ENCODE assay signal across 14 mouse cellular contexts in the genomic region with DNA sequence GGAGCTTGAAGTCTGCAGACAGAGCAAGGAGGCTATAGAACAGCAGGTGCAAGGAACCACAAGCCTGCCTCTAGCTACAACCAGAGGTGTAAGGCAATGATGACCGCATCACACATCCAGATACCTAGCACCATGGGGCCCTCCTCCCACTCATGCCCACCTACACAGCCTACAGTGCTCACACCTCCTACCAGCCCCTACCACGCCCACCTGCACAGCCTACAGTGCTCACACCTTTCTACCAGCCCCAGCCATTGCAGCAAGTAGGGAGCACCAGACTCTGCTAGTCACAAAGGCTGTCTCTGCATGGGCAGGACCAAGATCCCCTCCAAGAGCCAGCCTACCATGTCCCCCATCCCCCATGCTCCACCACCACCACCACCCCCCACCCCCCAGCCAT. TPM values are rescaled to one million over a fixed set of nuclear protein-coding genes. Genes with fewer than 3 reads are reported as not detected.
DNase-seq lines count a peak whose midpoint lies in the region; ATAC-seq lines count a peak whose summit lies in the region.
"Had no signal": no experiment of that assay in that cellular context is flagged by ENCODE, and none has a peak within 500 bp of the region (broad histone marks: within the 10 kb centered on the region; RNA-seq: fewer than 3 reads in every experiment).

No protein-coding gene starts in this region.

- no peaks in the 10 kb centered on the region for H3K36me3 ChIP-seq in forebrain, embryonic 15.5 days
- H3K36me3 ChIP-seq in forebrain, embryonic 12.5 days (replicated peaks), result no peaks in the 10 kb centered on the region
- no peaks in the 10 kb centered on the region for H3K36me3 ChIP-seq in hindbrain, embryonic 13.5 days
- H3K36me3 ChIP-seq in hindbrain, embryonic 11.5 days (ENCODE audit: control insufficient read depth, insufficient read depth, low read length), result no peaks in the 10 kb centered on the region
- 0 out of 2 replicates have a peak, but pooled peaks cover 3% of the 10 kb centered on the region for H3K36me3 ChIP-seq in embryonic facial prominence, embryonic 10.5 days (replicated peaks)
- no peaks in the 10 kb centered on the region for H3K36me3 ChIP-seq in midbrain, embryonic 16.5 days (ENCODE audit: control insufficient read depth, insufficient read depth, low read length)
- H3K36me3 ChIP-seq: limb, embryonic 10.5 days; liver, embryonic 15.5 days had no signal

- H3K9me3 ChIP-seq in forebrain, embryonic 15.5 days, result no peaks in the 10 kb centered on the region
- no peaks in the 10 kb centered on the region for H3K9me3 ChIP-seq in forebrain, embryonic 12.5 days
- H3K9me3 ChIP-seq in hindbrain, embryonic 13.5 days, result no peaks in the 10 kb centered on the region
- no peaks in the 10 kb centered on the region for H3K9me3 ChIP-seq in hindbrain, embryonic 11.5 days (ENCODE audit: control insufficient read depth, low read length)
- H3K9me3 ChIP-seq in embryonic facial prominence, embryonic 10.5 days, result no peaks in the 10 kb centered on the region
- H3K9me3 ChIP-seq in midbrain, embryonic 16.5 days (replicated peaks; ENCODE audit: control insufficient read depth, low read length, poor library complexity, severe bottlenecking), result no peaks in the 10 kb centered on the region
- H3K9me3 ChIP-seq: limb, embryonic 10.5 days; liver, embryonic 15.5 days had no signal

- peaks cover 10% of the 10 kb centered on the region; the same call in 1 of the 2 replicates for H3K27me3 ChIP-seq in forebrain, embryonic 15.5 days
- peaks cover 38% of the 10 kb centered on the region for H3K27me3 ChIP-seq in forebrain, embryonic 12.5 days
- peaks cover 27% of the 10 kb centered on the region for H3K27me3 ChIP-seq in hindbrain, embryonic 13.5 days
- H3K27me3 ChIP-seq in hindbrain, embryonic 11.5 days (ENCODE audit: control insufficient read depth, insufficient read depth, low read length), result peaks cover 17% of the 10 kb centered on the region
- H3K27me3 ChIP-seq in embryonic facial prominence, embryonic 10.5 days (replicated peaks; ENCODE audit: low read depth, poor library complexity, severe bottlenecking), result peaks cover 49% of the 10 kb centered on the region
- peaks cover 2% of the 10 kb centered on the region for H3K27me3 ChIP-seq in midbrain, embryonic 16.5 days (ENCODE audit: control insufficient read depth, insufficient read depth, low read depth, low read length)

- no peak overlapping the region for H3K4me3 ChIP-seq in forebrain, embryonic 15.5 days
- no peak overlapping the region for H3K4me3 ChIP-seq in forebrain, embryonic 12.5 days (replicated peaks)
- H3K4me3 ChIP-seq in hindbrain, embryonic 13.5 days, result no peak overlapping the region
- no peak overlapping the region for H3K4me3 ChIP-seq in hindbrain, embryonic 11.5 days (ENCODE audit: low read depth, low read length)
- peak overlapping the region; percentile 68; the same call in 1 of the 2 replicates for H3K4me3 ChIP-seq in embryonic facial prominence, embryonic 10.5 days
- no peak overlapping the region for H3K4me3 ChIP-seq in midbrain, embryonic 16.5 days (ENCODE audit: low read depth, low read length)
- H3K4me3 ChIP-seq: limb, embryonic 10.5 days; liver, embryonic 15.5 days had no signal

- H3K4me2 ChIP-seq in forebrain, embryonic 15.5 days (replicated peaks), result 0 out of 2 replicates have a peak overlapping the region, but pooled peaks have one; percentile 69
- no peak overlapping the region for H3K4me2 ChIP-seq in forebrain, embryonic 12.5 days
- H3K4me2 ChIP-seq in hindbrain, embryonic 13.5 days, result peak overlapping the region; percentile 98
- H3K4me2 ChIP-seq in hindbrain, embryonic 11.5 days (replicated peaks; ENCODE audit: low read depth, low read length), result no peak overlapping the region
- peak overlapping the region; percentile 96; the same call in 1 of the 2 replicates for H3K4me2 ChIP-seq in midbrain, embryonic 16.5 days (ENCODE audit: low read length)
- H3K4me2 ChIP-seq: liver, embryonic 15.5 days had no signal

- no peak for ATAC-seq in forebrain, embryonic 15.5 days (replicated peaks)
- ATAC-seq in forebrain, embryonic 12.5 days (ENCODE audit: low FRiP score), result no peak
- ATAC-seq in hindbrain, embryonic 13.5 days (ENCODE audit: low FRiP score), result no peak
- no peak for ATAC-seq in hindbrain, embryonic 11.5 days (ENCODE audit: low FRiP score)
- no peak for ATAC-seq in midbrain, embryonic 16.5 days

- WGBS in forebrain, embryonic 15.5 days, result 96% methylated on average over 2 of the region's 2 CpGs
- 87% methylated on average over 2 of the region's 2 CpGs for WGBS in forebrain, embryonic 12.5 days
- WGBS in hindbrain, embryonic 13.5 days, result 91% methylated on average over 2 of the region's 2 CpGs
- WGBS in hindbrain, embryonic 11.5 days, result 100% methylated on average over 2 of the region's 2 CpGs
- 85% methylated on average over 2 of the region's 2 CpGs for WGBS in embryonic facial prominence, embryonic 10.5 days
- 82% methylated on average over 2 of the region's 2 CpGs for WGBS in midbrain, embryonic 16.5 days

- no peak for DNase-seq in hindbrain, embryonic 11.5 days (ENCODE audit: low spot score)
- no peak for DNase-seq in embryonic facial prominence, embryonic 10.5 days (ENCODE audit: low spot score)
- no peak for DNase-seq in embryo, embryonic 9.5 days (ENCODE audit: extremely low spot score)
- no peak for DNase-seq in testis, postnatal 10 days (ENCODE audit: low spot score)
- DNase-seq: adrenal gland, postnatal 25 days; embryo, embryonic 11 days; gastrocnemius, adult 2 months; thymus, adult 2 months had no signal

- H3K9ac ChIP-seq in forebrain, embryonic 15.5 days (replicated peaks), result no peak overlapping the region
- H3K9ac ChIP-seq in forebrain, embryonic 12.5 days, result no peak overlapping the region
- H3K9ac ChIP-seq in hindbrain, embryonic 13.5 days, result no peak overlapping the region
- no peak overlapping the region for H3K9ac ChIP-seq in hindbrain, embryonic 11.5 days (ENCODE audit: low read depth, low read length)
- H3K9ac ChIP-seq in midbrain, embryonic 16.5 days (ENCODE audit: low read depth, low read length), result no peak overlapping the region
- H3K9ac ChIP-seq: liver, embryonic 15.5 days had no signal

- H3K27ac ChIP-seq in forebrain, embryonic 15.5 days (replicated peaks), result no peak overlapping the region
- H3K27ac ChIP-seq in forebrain, embryonic 12.5 days, result no peak overlapping the region
- no peak overlapping the region for H3K27ac ChIP-seq in hindbrain, embryonic 13.5 days
- H3K27ac ChIP-seq in hindbrain, embryonic 11.5 days (ENCODE audit: low read depth, low read length), result no peak overlapping the region
- H3K27ac ChIP-seq in embryonic facial prominence, embryonic 10.5 days (replicated peaks), result no peak overlapping the region
- H3K27ac ChIP-seq in midbrain, embryonic 16.5 days (ENCODE audit: low read length), result no peak overlapping the region
- H3K27ac ChIP-seq: limb, embryonic 10.5 days; liver, embryonic 15.5 days had no signal

- H3K4me1 ChIP-seq in forebrain, embryonic 15.5 days, result peaks cover 37% of the 10 kb centered on the region
- peaks cover 25% of the 10 kb centered on the region for H3K4me1 ChIP-seq in forebrain, embryonic 12.5 days
- H3K4me1 ChIP-seq in hindbrain, embryonic 13.5 days (replicated peaks), result peaks cover 54% of the 10 kb centered on the region
- peaks cover 7% of the 10 kb centered on the region; the same call in 1 of the 2 replicates for H3K4me1 ChIP-seq in hindbrain, embryonic 11.5 days (replicated peaks; ENCODE audit: control insufficient read depth, insufficient read depth, low read length)
- peaks cover 45% of the 10 kb centered on the region for H3K4me1 ChIP-seq in embryonic facial prominence, embryonic 10.5 days
- peaks cover 35% of the 10 kb centered on the region for H3K4me1 ChIP-seq in midbrain, embryonic 16.5 days (ENCODE audit: control insufficient read depth, insufficient read depth, low read length)

RNA-seq across cellular contexts. Expression of gene Man1c1, which starts 3.2 kb away (rescaled TPM):
- polyA plus RNA-seq in forebrain, embryonic 15.5 days (2015; fragmentation: Nextera tagmentation; extraction: Ambion mirVana), result 2.5 and 2.6 TPM in 2 replicates
- polyA plus RNA-seq in forebrain, embryonic 12.5 days (2016; fragmentation: Nextera tagmentation; extraction: Ambion mirVana), result 3.5 and 4.0 TPM in 2 replicates
- 3.6 and 3.8 TPM in 2 replicates for polyA plus RNA-seq in hindbrain, embryonic 13.5 days (2015; fragmentation: Nextera tagmentation; extraction: Ambion mirVana)
- polyA plus RNA-seq in hindbrain, embryonic 11.5 days (2014; fragmentation: Nextera tagmentation; extraction: Ambion mirVana), result 3.8 and 5.3 TPM in 2 replicates
- polyA plus RNA-seq in embryonic facial prominence, embryonic 10.5 days (2016; fragmentation: Nextera tagmentation; extraction: Ambion mirVana), result 2.6 and 2.8 TPM in 2 replicates
- 2.9 and 3.2 TPM in 2 replicates for polyA plus RNA-seq in midbrain, embryonic 16.5 days (2015; fragmentation: Nextera tagmentation; extraction: Ambion mirVana)

Comparison
In these comparisons a context has a peak if more than half of its experiments do, and no peak if none do; other contexts are left out.
1. H3K4me2 ChIP-seq: peak in forebrain, embryonic 15.5 days (single experiment), hindbrain, embryonic 13.5 days (single experiment) and midbrain, embryonic 16.5 days (single experiment); none in forebrain, embryonic 12.5 days (single experiment) and hindbrain, embryonic 11.5 days (single experiment).